Mouse (Mus musculus): ENCODE data around the gene Chrm5.

GRCm38 (mm10) chr2:112481564-112481963 is 995 bp upstream of the Chrm5 start:
- no peak for TF ChIP-seq POLR2A (IDR thresholded peaks at IDR 0.05; ENCODE audit: insufficient read depth, low read depth, low read length)
- no peak for TF ChIP-seq CTCF (IDR thresholded peaks at IDR 0.05; ENCODE audit: insufficient read depth, low read depth, low read length)

All from olfactory bulb, adult 2 months (tissue).